Mouse (Mus musculus) layer of hippocampus, adult 8-10 months (tissue): ENCODE measurements around the gene Fgf14. TPM values are rescaled to one million over a fixed set of nuclear protein-coding genes. Genes with fewer than 3 reads are reported as not detected.
A peak's percentile ranks its signal among the peaks of the same experiment; 100 is the strongest.
"Not testable (repeated sequence)": the region's sequence is repeated elsewhere in the genome, so short reads cannot be mapped to it uniquely, and the experiment has no call there.

Source experiments
- DNase-seq, 2 experiments: peaks; one replicate each; pipeline ENCODE4 v3.0.0; 2022; ENCODE audit warnings: low spot score in 2 of 2
- total RNA-seq, 4 experiments: library from RNA; stranded (reverse); gene quantifications; 2 replicates each; pipeline ENCODE4 v1.2.4; 2022

Fgf14 gene
- total RNA-seq, 4 experiments from 2014 or later: 34.3 to 40.2 (median 36.7) TPM

- DNase-seq: peak in 1 of 2 experiments; percentile 11
Measured at GRCm38 (mm10) chr14:124485261-124485660, 191.7 kb downstream of the Fgf14 start.

- DNase-seq: no peak
Measured at GRCm38 (mm10) chr14:124474066-124474667, 202.8 kb downstream of the Fgf14 start.

DNA sequence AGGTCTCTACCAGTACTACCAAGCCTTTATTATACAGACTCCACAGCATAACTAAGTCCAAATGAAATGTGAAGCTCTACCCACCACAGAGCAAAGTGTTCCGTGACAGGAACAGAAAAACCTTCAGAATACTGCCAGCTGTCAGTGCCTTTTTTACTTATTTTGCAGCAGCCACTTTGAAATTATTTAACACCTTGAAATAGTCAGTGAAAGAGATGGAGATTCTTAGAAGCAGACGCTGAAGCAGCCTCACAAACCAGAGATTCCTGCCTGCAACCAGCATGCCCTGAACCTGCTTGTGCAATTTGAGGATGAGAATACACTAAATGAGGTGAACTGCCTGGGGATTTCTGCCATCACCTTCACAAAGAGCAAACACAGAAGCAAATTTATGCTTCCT is 206.0 kb downstream of the Fgf14 start:
- DNase-seq: no peak

- no peak for DNase-seq
Measured at GRCm38 (mm10) chr14:124455120-124455519, 221.8 kb downstream of the Fgf14 start.

DNA sequence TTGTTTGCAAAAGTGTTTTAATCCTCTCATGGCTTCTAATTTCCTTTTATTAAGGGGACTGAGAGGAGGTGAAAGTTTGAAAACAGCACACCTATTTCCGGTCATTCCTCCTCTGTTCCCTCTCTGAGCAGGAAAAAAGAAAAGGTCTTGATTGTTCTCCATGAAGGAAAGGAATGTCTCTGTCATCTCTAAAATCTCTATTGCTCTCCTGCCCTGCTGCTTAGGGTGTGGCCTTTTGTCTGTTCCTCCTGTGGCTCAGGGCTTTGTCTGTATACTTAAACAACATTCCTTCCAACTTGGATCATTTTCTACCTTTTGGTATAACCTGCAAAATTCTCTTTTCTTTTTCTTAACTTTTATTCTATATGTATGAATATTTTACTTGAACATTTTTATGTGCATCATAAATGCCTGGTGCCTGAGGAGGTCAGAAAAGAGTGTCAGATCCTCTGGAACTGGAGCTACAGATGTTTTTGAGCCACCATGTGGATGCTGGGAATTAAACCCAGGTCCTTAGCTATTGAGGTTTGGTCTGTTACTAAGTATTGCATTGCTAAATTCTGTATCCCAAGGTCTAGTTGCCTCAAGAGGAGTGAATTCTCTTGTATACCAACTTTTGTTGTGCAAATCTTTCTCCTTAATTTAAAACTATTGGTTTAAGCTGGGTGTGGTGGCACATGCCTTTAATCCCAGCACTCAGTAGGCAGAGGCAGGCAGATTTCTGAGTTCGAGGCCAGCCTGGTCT is 230.7 kb downstream of the Fgf14 start:
- no peak for DNase-seq

- no peak for DNase-seq
Measured at GRCm38 (mm10) chr14:124444831-124445230, 232.1 kb downstream of the Fgf14 start.

DNA sequence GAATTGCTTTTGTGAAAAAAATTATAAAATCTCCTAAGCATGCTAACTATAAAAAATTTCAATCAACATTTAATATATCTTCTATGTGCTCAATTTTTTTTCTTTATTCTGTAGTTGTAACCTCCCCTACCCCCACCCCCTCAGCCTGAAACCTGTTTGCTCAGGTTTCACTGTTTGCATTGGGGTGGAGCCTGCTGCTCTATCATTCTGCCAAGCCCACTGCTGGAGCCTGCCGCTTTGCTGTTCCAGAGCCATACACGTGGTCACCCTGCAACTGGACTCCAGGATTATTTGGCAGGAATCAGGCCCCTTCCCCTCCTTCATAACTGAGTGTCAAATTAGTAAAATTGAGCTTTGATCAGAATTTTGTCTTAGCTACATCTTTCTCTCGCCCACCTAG is 237.6 kb downstream of the Fgf14 start:
- not testable (repeated sequence) for DNase-seq

GRCm38 (mm10) chr14:124411890-124412289 is 265.0 kb downstream of the Fgf14 start:
- no peak for DNase-seq

DNA sequence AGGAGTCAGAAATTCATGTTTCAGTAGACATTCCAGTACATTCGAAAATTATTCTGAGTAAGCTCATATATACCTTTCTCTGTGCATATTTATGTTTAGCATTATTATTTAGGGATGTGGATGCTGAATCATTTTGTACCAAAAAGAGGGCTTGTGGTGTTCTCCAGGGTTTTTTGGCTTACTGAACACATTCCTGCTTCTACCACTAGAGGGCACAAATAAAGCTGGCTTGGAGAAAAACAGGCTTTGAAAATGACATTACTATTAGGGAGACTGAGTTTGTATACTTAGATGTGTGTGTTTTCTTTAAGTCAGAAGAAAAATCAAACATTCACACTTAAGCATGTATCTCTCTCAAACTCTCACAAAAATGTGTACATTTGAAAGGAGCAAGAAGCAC is 266.0 kb downstream of the Fgf14 start:
- DNase-seq: no peak

DNA sequence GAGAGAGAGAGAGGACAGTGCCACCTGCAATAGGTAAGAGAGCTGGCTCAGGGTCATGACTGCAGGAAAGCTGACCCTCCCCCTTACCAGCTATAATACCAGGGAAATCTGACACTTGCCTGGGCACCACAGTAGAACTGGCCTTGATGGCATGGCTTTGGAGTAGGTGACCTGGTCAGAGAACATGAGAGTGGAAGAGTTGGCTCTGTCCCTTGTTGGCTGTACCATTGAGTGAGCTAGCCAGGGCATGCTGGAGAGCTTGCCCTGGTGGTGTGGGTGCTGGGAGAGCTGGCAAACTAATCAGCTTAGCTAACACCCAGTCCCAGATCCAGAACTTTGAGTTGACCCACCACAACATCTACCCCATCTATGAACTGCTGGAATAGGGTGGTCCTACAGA is 348.5 kb downstream of the Fgf14 start:
- DNase-seq: no peak

DNA sequence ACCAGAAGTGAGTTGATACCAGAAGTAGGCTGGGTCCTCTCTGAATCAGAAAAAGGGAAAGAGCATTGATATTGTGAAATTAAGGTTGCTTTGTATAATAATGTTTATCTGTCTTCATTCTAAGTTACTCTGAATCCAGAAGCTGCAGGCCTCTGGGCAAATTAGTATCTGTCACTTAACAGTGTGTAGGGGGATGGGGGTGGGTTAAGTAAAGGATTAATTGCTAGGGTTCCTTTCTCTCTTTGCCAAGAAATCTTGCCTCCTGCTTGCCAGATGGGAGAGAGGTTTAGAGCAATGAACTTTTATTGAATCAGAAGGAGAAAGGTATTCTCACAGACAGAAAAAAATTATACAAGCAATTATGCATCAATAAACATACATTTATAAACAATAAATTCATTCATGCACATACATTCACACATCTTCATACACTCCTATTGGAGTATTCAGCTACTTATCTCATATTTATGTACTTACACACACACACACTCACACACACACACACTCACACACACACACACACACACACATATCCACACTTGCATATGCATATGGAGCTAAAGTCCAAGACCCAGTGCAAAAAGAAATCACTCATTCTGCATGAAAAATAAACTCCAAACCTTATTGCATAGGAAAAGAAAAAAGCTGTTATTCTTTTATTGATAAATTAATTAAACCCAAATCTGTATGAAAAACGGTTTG is 357.8 kb downstream of the Fgf14 start:
- no peak for DNase-seq

DNA sequence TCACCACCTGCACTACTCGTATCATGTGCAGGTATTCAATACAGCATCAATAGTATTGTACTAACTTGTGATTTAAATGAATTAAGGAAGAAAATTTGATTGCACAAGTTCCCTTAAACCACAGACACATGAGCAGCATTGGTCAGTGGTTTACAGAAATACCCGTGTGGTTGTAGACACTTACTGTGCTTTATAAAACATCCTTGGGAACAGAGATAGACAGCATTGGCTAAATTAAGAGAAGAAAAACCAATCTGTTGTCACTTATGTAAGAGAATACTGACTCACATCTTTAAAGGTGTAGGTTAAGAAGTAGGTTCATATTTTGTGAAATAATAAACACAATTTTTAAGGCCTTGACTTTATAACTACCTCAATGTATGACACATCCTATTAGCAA is 361.4 kb downstream of the Fgf14 start:
- DNase-seq: no peak

DNA sequence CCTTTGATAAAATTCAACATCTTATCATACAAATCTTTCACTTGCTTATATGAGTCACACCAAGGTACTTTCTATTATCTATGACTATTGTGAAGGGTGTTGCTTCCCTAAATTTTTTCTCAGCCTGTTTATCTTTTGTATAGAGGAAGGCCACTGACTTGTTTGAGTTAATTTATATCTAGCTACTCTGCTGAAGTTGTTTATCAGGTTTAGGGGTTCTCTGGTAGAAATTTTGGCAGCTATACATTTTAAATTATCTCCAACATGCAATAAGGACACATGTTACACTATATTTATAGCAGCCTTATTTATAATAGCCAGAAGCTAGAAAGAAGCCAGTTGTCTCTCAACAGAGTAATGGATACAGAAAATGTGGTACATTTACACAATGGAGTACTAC is 389.9 kb downstream of the Fgf14 start:
- no peak for DNase-seq

GRCm38 (mm10) chr14:124278384-124278944 is 398.5 kb downstream of the Fgf14 start:
- DNase-seq: no peak

DNA sequence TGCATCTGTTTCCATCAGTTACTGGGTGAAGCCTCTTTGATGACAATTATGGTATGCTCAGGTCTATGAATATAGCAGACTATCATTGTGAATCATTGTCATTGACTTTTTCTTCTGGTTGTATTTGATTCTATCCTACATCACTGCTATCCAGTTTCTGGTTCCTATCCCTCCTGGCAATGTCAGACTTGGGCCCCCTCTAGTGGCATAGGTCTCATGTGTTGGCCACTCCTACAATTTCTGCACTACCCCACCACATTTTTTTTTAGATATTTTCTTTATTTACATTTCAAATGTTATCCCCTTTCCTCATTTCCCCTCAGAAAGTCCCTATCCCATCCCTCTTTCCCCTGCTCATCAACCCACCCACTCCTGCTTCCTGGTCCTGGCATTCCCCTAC is 409.9 kb downstream of the Fgf14 start:
- no peak for DNase-seq

GRCm38 (mm10) chr14:124264541-124265059 is 412.3 kb downstream of the Fgf14 start:
- no peak for DNase-seq

DNA sequence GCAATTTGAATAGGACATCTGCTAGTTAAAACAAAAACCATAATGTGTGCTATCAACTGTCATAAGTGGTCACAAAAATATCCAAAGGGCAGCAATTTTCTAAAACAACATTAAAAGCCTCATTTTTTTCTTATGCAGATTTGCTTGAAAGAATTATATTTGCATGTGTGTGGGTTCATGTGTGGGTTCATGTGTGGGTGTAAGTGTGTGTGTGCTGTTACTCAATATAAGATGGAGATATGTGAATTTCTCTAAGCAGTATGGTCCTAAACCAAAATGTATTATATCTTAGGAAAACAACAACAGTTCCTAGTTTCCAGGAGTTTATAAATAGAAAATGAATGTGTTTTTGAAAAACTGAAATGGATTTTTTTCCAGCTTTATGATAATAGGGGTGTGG is 413.7 kb downstream of the Fgf14 start:
- no peak for DNase-seq

GRCm38 (mm10) chr14:124247517-124247916 is 429.4 kb downstream of the Fgf14 start:
- DNase-seq: no peak

GRCm38 (mm10) chr14:124223445-124223844 is 453.5 kb downstream of the Fgf14 start:
- DNase-seq: no peak

- DNase-seq: no peak
Measured at GRCm38 (mm10) chr14:124222447-124222846, 454.5 kb downstream of the Fgf14 start.

- DNase-seq: peak in 1 of 2 experiments; percentile 9
Measured at GRCm38 (mm10) chr14:124220979-124221378, 455.9 kb downstream of the Fgf14 start.

DNA sequence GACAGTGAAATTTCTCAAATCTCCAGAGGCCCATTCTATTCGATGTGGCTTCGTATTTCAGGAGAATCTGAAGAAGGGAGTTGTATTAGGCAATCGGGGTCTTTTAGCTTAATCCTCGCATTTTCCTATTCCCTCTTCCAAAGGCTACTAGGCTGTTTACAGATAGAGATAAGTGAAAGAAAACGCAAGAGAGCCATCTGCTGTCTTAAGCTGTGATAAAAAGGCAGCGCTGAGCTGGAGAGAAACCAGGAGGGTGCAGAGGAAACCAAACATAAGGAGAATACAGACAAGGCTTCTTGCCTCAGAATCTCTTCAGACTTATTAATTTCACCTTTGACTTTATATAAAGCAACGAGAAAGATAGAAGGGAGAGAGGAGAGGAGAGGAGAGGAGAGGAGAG is 481.1 kb downstream of the Fgf14 start:
- peak in 1 of 2 experiments; percentile 35 for DNase-seq
